Mouse (Mus musculus): ENCODE data around the gene Pgm1.

Pgm1 gene

DNA sequence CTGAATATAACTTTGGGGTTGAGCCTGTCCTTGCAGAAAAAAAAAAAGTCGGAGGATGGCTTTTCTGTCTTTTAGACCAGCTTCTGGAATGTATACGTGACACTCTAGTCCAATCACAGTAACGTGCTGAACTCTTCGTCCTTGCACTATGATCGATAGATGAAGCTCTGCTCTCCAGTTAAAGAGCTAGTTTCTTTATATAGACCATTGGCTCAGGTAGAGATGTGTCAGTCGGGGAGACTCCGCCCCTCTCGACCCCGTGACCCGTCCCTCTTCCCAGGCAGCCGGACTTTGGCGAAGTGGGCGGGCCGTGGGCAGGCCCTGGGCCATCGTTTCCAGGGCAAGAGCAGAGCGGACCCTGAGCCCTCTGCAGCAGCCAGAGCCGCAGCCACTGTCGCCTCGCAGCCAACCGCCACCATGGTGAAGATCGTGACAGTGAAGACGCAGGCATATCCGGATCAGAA is at the start of gene Pgm1:
TSS of gene Pgm1 (plus strand) at position 266 of the 464 bp plus-strand sequence.
- peak; percentile 81 for DNase-seq (ENCODE audit: low read depth)

DNA sequence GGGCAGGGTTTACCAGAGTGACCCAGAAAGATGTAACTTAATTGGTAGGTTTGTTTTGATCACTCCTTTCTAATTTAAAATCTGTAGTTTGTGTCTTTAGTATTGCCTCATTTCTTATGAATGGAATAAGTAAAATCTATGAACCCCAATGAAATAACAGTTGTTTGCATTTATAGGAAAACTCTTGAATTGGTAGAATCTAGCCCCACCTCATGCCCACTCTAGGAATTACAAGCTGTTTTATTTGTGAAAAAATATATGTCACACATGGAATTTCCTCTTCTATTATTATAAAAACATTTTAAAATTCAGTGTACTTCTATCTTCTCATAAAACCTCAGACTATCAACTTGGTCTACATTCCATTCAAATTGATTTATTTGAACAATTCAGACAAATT is 47.3 kb upstream of the Pgm1 start:
- DNase-seq (ENCODE audit: low read depth), result peak; percentile 49

DNA sequence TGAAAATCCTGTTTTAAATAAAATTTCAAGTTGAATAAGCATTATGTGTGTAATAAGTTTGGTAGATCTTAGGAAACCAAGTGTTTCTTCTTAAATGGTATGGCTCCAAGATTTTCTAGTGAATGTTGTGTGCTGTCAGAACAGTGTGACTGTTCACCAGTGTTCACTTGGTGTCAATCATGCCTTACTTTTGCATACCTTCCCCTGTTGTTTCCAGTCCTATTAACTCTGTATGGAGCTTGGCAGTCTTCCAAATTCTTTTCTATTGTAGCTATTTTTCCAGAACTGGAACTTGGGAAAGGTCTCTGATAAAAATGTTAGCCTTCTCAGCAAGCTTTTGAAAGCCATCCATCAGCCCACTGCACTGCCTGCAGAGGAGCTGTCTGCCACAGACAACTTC is 46.8 kb upstream of the Pgm1 start:
- DNase-seq (ENCODE audit: low read depth), result no peak

DNA sequence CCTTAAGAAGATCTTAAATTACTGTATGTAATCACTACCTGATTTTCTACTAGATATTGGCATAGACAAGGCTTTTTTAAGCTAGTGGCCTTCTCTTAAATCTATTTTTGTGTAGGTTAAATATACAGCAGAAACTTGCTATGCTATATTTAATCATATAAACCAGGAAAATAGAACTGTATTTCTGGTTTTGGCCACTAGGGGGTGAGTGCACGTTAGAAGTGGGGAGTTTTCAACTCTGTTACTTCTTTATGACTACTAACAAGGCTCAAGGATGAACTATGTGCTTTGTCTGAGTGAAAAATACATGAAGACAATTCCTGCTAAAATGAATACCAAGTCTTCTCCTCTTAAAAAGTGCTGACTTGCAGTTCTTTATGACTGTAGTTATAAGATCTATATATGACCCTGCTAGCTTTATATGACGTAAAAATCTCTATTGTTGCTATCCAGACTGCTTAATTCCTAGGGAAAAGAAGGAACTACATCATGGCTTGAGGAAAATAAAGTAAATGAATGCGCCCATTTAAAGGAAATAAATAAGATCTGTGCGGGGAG is 15.2 kb upstream of the Pgm1 start:
- peak; percentile 71 for DNase-seq (ENCODE audit: low read depth)

DNA sequence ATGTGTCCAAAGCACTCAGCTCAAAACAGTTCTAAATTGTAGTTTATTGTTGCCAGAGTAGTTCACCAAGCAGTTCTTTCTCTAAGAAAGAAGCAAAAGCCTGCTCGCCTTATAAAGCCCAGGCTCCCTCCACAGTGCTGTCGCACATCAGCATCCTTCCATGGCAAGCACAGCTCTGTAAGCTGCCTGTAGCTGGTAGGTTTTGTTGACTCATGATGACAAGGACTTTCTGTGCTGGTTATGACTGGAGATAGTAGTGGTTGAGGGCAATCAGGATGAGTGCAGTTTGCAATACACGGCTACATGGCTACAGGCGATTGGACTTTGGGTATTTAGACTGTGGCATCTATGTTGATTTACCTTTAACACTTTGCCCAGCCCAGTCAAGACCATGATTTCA is 2.8 kb upstream of the Pgm1 start:
- no peak for DNase-seq (ENCODE audit: low read depth)

DNA sequence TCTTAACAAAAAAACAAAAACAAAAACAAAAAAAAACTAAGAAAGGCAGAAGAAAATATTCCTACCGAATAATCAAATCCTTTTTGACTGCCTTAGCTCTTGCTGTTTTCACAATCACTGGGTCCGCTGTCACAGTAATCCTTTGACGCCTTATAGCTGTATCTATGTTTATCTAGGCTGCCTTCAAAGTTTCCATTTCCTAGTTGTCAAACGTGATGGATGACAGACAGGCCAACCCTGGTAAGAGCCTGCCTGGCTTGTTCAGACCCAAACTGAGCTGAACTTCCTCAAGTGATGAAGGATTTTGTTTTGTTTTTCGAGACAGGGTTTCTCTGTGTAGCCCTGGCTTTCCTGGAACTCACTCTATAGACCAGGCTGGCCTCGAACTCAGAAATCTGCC is 693 bp upstream of the Pgm1 start:
- DNase-seq (ENCODE audit: low read depth), result peak; percentile 28

DNA sequence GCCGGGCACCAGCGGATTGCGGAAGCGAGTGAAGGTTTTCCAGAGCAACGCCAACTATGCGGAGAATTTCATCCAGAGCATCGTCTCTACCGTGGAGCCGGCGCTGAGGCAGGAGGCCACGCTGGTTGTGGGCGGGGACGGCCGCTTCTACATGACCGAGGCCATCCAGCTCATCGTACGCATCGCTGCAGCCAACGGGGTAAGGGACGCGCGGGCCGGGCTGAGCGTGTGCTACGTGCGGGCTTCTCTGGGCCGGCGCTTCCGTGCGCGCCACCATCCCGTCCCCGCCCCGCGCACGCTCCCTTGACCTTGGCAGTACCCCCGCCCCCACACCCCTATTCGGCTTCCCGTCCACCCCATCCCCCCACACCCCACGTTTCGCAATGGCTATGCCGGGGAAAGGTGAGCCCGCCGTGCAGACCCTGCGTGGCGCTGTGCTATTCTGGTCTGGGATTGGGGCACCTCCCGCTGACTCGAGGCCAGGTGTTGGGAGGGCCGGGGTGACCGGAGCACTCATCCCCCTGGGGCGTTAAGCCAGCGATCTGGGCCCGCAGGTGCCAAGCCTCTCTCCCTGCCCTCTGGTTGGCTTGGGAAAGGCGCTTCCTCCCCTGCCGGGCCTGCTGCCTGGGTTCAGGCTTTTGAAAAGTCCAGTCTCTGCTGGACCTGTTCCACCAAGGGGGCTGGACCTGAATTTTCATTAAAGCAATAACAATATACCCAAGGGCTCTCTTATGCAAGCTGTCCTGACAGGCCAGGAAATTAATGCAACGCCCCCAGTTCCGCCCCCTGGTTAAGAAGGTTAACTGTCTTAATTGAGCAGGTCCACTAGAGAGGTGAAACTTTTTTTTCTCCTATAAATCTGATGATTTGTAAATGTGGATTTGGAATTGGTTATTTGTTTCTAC is 651 bp downstream of the Pgm1 start, which contains the start of gene Itgb3bp:
TSS of gene Itgb3bp (minus strand) at position 201 of the 905 bp plus-strand sequence.
- DNase-seq (ENCODE audit: low read depth), result no peak

DNA sequence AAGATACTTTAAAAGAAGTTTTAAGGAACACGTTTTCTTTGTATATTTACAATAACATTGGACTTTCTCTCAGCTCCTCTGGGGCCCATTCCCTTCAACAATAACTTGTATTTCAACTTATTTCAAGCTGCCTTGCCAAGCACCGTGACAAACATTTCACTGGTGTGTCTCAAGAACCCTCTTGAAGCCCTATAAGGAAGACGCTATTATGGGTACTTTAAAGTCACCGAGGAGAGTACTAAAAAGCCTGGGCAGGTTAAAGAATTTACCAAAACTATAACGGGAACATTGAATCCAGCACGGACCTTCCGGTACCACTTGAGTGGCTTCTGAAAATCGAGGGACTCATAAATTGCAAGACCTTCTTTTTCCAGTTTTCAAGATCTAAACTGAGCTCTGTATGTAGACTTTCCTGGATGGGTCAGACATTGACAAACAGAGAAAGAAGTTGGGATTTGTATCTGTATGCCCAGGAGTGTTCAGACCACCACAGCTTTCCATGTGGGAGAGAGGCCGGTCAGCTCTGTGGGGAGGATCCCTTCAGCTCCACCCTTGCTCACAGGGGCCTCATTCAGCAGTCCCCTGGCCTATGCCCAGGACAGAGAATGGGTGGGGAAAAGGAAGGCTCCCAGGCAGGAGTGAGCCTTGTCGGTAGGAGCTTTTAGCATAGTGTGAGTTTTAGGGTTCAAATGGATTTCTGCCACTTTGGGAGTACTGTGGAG is 1.5 kb downstream of the Pgm1 start:
- DNase-seq (ENCODE audit: low read depth), result no peak

DNA sequence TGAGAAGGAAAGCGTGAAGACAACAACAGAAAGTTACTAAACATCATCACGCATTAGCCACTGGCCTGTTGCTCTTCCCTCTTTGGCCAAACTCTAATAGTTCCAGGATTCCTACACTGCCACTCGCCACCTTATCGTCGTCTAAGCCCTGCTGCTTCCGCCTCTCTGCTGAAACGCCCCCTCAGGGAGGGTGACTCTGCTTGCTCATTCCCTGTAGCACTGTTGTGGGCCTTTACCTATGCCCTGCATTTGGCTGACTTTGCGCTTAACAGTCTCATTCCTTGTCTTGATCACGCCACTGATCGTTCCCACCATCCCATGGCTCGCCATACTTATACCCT is 2.0 kb downstream of the Pgm1 start:
- no peak for DNase-seq (ENCODE audit: low read depth)

DNA sequence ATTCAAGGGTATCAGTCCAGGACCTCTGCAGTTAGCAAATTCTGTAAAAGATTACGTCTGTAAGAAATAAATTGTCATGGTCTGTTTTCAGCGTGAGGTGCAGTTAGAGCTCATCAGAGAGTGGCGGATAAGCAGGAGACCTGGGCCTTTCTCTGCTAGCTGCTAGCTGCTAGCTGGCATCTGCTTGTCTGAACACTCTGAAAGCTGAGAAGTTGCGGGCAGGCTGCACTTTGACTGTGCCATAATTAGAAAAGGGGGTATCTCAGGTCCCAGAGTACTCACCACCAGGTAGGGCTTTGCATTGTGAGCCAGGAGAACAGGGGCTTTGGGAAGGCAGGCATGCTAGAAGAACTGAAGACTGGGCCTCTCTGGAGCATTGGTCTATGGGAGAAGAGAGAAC is 2.6 kb downstream of the Pgm1 start:
- no peak for DNase-seq (ENCODE audit: low read depth)

DNA sequence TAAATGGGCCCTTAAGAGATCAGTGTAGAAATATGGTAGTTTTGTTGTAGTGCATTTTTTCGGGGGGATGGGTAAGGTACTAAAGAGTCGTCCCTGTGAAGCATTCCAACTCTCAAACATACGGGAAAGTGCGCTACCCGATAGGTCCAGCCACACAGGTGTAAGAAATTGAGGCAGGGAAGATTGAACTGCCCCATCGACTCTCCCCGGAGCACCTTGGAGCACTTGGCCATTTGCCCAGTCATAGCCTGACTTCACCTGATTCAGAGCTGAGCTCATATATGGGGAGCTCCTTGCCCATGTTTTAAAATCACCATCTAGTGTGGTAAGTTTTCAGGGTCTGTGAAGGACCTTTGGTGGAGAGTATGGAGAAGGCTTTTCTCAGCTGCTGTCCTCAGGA is 5.6 kb downstream of the Pgm1 start:
- DNase-seq (ENCODE audit: low read depth), result no peak

DNA sequence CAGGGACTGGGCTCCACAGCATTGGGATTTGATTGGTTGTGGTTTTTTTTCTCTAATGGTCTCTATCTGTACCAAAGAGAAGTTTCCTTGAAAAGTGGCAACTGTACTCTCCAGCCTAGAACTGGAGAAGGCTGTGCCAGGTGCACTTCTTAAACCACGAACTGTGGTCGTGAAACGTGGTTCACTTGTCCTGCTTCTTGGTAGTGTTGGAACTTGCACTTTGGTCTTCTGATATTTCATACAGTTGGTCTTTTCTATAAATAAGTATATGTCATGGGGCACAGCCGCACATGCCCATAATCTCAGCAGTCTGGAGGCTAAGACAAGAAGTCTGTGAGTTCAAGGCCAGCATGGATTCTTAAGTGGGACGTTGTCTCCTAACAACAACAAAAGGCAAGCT is 7.1 kb downstream of the Pgm1 start:
- DNase-seq (ENCODE audit: low read depth), result no peak

DNA sequence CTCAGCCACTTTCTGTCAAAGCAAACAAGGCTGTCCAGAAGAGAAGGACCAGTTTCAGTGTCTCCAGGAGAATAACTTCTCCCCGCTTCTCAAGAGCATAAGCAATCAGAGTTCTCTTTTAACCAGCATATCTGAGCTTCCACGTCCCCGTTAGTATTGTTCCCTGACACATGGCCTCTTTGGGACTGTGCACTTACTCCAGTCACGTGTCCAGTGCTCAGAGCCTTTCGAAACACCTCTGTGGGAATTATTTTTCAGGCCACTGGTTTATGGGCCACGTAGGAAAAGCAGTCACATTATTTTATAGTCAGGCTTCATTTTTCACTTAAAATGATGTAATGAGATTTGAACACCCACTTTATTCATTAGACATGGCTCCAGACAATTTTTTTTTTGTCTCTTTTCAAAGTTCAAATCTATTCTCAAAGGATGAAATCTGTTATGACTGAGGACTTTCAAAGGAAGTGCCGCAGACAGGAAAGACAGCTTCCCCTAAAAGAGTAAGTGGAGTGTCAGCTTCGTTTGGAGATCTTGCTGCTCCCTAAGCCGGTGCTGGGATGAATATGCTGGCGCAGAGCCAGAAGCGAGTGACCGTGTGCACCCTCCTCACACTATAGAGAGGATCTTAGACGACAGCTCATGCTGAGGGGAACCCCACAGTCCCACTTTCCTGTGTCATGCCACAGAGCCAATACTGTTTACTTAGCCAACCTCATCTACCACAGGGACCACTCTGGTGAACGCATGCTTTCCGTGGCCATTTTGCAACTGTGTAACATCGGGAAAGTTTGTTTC is 10.7 kb downstream of the Pgm1 start:
- DNase-seq (ENCODE audit: low read depth), result no peak

DNA sequence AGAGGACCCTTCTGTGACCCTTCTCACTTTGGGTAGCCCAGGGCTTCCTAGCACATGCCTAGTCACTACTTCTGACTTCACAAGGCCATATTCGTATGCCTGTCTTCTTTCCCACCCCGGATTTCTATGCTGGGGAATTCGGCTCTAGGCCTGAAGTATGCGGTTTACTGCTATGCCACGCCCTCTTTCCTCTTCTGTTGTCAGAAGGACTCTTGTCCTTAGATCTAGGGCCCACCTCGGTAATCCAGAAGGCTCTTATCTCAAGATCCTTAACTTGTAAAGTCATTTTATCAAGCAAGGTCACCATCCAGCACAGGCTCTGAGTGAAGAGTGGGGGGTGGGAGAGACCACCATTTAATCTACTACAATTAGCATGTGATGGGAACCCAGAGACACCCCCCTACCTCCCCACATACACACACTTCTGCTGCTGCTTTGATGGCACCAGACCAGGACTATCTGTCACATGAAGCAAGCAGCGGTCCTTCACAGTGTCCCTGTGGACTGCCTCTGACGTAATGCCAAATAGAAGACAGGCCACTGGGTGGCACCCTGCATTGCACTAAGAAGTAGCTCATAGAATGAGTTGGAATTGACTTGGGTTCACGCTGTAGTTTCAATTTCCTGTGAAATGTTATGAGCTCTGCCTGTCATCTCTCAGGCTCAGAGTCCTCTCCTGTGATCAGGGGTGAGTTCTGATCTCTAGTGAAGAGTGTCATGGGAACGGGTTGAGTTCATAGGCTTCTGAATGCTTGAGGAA is 12.6 kb downstream of the Pgm1 start:
- DNase-seq (ENCODE audit: low read depth), result peak; percentile 30

DNA sequence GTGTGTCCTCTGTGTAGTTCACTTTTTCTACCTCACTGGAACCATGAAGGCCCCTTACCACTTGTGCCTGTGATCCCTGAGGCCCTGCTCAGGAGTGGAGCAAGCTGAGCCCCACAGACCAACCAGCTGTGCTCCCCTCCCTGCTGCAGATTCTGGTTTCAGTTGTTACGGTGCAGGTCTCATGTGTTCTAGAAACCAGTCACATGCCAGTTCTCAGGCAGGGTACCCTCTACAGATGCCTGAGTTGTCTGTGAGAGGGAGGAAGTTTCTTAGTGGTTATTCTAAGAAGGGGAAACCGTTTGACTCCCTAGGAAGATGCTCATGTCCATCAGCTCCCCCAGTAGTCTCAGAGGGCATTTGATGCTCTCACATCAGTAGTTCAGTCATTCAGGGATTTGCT is 15.4 kb downstream of the Pgm1 start:
- DNase-seq (ENCODE audit: low read depth), result no peak

DNA sequence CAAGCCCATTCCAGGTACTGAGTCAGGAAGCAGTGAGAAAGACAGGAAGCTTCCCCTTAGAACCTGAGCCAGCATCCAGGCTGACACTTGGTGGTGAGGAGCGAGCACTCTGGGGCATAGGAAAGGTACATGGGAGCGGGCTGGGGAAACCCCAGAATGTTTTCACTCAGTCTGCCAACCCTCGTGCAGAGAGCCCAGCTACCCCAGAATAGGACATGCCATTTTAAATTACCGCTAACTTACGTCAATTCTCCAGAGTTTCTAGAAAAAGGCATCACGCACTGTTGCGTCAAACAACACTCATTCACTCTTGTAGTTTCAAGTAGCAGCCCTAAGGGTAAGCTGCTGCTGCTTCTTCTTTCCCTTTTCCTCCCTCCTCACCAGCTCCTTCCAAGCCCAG is 15.8 kb downstream of the Pgm1 start:
- no peak for DNase-seq (ENCODE audit: low read depth)

DNA sequence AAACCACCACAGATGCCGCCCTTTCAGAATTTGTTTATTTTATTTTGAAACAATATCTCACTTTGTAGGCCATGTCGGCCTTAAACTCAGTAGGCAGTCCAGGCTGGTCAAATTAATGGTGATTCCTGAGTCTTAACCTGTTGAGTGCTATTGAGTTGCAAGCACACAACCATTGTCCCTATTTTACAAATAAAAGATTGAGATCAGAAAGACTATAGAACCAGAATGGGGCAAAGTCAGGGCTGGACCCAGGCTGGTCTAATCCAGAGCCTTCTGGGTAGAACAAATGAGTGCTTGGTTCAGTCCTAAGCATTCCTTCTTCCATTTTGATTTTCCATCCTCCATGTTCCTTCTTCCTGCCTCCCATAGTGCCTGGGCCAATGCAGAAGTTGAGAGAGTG is 17.3 kb downstream of the Pgm1 start:
- DNase-seq (ENCODE audit: low read depth), result no peak

DNA sequence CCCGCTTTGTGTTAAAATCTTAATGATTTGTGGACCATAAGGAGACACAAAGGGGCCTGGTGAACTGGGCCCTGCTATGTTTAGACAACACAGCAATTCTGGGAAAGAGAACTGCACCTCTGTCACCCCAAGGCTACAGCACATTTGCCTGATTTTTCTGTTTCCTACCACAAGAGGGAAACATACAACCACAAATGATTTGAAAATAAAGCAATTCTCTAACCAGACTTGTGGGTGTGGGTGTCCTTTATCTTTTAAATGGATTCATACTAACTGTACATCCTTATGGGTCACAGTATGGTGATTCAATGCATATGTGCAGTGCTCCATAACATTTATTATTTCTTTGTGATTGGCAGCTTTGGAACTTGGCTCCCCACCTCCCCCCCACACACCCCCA is 18.0 kb downstream of the Pgm1 start:
- peak; percentile 35 for DNase-seq (ENCODE audit: low read depth)

DNA sequence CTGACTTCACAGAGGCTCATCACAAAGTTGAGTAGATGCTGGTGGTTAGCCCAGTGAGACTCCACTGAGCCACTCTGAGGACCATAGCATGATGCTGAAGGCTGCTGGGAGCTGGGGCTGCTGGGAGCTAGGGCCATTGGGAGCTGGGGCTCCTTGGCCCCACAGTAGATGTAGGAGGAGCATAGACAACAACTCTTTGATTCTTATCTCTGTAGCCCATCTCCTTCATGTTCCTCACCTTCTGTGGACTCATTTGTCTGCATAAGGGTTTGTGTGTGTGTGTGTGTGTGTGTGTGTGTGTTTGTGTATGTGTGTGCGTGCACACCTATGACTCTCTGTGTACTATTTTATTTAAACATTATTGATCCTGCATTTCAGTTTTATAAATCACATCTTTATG is 18.7 kb downstream of the Pgm1 start:
- no peak for DNase-seq (ENCODE audit: low read depth)

DNA sequence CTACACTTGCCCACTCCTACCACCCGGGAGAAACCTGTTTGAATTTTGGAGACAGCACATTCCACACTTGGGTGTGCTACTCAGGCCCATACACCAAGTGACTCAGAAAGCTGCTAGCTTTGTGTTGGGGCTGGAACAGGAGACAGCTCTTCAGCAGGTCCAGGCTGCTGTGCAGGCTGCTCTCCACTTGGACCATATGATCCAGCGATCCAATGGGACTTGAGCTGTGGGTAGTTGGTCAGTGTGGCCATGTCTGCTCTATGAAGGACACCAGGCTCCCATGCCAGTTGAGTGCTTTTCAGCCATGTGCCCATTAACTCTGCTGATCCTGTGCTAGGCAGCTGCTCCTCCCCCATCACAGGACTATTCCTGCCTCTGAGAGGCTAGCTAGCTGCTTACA is 24.7 kb downstream of the Pgm1 start:
- no peak for DNase-seq (ENCODE audit: low read depth)

DNA sequence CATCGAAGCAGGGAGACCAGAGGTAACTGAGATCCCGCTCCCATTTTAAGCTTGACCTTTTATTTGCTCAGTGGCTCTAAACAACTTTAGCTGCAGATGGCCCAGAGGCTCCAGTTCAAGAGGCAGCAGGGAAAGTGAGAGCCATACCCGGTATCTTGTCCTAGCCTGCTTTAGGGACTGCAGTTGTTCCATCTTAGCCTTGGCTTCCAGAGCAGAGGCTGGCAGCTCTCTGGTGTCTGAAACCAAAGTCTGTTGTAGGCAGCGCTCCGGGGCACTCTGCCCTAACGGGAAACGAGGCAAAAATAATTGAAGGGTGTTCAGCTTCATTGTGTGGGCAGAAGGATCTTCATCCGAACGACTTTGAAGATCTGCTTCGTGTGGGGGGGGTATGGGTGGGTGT is 26.2 kb downstream of the Pgm1 start:
- DNase-seq (ENCODE audit: low read depth), result no peak

DNA sequence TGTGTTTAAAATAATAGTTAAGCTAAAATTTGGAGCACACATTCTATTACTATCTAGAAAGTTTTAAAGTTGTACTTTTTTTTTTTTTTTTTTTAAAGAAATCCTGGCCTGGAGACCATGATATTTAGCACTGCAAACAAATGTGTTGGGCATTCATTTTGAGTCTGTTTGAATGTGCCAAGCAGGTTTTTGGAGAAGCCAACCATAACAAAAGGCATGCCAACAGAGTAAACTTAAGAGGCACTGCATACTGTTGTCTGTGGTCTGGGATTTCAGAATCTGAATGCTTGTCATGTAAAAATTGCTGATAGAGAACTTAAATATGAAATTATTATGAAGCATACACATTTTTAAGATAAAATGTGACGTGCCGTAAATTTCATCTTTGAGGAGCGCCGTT is 28.0 kb downstream of the Pgm1 start:
- DNase-seq (ENCODE audit: low read depth), result no peak
